Mouse (Mus musculus): Measurements from ENCODE around the gene Mark4.

Gene Mark4

DNA sequence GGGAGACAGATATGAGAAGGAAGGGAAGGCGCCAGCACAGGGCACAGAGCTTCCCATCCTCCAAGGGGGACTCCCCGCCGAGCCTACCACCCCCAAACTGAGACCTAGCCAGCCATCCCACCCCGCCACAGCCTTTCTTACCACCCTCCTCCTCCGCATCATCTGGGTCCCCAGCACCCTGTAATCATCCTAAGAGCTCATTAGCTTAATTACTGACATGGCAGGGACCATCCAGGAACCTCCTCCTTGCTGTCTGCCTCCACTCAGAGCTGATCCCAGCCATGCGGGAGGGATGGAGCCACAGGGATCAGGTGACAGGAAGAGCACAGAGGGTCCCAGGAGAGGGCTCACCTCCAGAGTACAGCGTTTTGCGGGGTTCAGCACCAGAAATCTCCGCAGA, 21.6 kb downstream of the Mark4 start:
- DNase-seq (ENCODE audit: low read depth), result no peak

DNA sequence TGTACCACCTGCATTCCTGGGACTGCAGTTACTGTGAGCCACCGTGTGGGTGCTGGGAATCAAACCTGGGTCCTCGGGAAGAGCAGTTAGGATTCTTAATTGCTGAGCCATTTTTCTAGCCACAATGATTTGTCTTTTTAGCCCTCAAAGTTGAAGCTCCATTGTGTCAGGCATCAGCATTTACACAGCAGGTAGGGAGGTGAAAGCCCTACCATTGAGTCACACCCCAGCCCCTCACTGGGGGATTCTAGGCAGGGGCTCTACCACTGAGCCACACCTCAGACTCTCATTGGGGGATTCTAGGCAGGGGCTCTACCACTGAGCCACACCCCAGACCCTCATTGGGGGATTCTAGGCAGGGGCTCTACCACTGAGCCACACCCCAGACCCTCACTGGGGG, 22.3 kb downstream of the Mark4 start:
- no peak for DNase-seq (ENCODE audit: low read depth)

DNA sequence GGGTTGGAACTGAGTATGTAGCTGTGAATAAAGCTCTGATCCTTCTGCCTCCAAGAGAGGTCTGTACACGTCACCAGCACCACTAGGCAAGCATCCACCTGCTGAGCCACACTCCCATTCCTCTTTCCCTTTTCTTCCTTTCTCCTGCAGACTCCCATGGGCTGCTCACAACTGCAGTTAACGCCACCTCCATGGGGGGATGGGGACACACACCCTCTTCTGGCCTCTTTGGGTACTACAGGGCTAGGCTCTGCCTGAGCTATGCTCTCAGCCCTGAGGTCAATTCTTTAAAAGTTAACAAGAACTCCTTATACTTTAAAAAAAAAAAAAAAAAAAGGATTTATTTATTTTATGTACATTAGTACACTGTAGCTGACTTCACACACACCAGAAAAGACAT, 26.1 kb downstream of the Mark4 start:
- DNase-seq (ENCODE audit: low read depth), result no peak

DNA sequence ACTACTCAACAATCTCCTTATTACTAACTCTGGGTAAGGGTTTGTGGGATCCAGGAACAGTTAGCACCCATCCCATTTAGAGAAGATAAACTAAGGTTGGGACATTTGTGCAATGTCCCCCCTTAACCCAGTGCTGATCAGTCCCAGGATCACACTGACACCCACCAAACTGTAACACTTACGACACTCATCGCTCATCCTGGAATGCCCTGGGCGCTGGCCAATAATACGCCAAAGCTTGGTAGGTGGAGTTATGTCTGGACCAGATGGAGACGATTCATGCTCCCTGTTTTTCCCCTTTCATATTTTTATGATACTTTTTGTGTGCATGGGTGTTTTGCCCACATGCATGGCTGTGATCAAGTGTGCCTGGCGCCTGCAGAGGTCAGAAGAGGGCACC, 28.2 kb downstream of the Mark4 start:
- peak; percentile 18 for DNase-seq (ENCODE audit: low read depth)

DNA sequence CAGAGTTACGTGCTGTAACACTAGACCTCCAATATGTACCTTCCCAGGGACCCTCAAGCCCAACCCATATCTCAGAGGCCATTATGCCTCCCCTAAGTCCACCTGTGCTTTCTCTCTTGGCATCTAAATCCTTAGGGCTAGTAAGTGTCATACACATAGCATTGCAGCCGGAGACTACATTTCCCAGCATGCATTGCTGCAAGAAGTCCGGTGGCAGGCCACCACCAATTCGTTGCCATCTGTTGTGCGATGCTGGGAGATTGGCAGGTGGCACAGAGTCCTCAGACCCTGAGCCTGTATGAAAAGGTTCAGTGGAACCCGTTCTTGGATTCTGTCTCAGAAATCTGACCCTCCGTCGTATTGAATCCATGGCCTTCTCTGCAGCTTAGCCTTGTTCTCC, 28.9 kb downstream of the Mark4 start:
- DNase-seq (ENCODE audit: low read depth), result no peak

DNA sequence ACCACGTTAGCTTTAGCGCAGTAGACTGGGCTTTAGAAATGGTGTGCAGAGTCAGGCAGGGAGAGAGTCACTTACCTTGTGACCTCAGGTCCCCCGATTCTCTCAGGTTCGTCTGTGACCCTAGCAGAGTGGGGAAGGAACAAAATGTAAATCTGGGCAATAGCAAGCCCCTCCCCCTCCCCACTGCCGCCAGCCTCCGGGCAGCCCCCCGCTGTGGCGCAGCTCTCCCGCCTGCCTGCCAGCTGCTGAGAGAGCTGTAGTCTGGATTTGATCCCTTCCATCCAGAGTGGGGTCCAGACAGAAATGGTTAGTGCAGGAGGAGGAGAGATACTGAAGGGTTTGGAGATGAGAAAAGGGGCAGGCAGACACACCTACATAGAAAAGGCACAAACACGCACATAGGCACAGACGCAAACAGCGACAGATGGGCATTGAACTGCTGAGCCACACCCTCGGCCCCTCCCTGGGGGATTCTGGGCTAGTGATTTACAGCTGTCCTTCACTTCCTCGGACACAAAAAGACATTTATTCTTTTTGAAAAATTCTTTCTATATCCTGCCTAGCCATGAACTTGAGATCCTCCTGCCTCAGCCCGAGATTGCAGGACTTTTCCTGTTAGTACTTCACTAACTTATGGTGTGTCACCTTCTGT, 30.5 kb downstream of the Mark4 start:
- no peak for DNase-seq (ENCODE audit: low read depth)

DNA sequence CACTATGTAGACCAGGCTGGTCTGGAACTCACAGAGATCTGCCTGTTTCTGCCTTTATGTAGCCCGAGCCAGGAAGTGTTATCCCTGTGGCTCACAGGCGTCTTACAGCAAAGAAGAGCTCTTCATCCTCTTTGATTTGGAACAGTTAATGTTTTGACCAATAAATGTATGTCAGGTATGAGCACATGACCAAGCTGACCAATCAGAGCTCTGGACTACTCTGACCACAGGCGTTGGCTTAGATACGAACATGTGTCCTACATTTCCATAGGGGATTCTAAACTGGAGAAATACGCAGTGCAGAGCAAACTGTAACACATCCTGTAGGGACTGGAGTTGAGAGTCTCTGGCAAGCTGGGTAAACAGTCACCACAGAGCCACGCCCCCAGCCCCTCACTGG, 31.7 kb downstream of the Mark4 start:
- no peak for DNase-seq (ENCODE audit: low read depth)

DNA sequence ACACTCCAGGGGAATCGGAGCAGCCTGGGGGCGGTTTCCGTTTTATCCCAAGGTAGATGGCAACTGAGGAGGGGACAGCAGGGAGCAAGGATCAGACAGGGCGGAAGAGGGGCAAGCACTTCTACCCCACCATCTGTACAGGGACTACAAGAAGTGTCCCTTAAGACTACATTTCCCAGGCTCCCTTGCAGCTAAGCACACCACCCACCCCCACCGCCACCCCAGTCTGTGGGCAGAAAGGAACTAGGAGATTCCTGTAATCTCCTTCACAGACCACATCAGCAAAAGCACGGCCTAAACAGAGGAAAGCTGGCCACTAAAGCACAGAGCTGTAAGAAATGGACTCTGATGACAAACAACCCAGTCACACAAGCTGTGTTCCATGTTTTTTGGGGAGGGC, 32.3 kb downstream of the Mark4 start:
- DNase-seq (ENCODE audit: low read depth), result no peak

DNA sequence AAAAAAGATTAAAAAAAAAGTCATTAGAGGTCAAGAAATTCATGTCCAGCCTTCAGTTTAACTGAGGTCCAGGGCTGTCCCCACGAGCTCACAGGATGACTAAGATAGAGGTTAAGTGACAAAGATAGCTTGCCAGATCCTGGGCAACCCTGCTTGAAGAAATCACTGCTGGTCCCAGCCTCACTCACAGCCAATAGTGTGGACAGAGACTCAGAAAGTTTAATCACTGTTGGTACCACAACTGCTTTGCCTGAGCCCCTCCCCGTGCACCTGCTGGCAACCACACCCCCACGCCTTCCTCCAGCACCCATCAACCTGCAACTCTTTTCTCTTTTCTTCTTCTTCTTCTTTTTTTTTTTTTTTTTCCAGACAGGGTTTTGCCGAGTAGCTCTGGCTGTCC, 34.6 kb downstream of the Mark4 start:
- DNase-seq (ENCODE audit: low read depth), result no peak

DNA sequence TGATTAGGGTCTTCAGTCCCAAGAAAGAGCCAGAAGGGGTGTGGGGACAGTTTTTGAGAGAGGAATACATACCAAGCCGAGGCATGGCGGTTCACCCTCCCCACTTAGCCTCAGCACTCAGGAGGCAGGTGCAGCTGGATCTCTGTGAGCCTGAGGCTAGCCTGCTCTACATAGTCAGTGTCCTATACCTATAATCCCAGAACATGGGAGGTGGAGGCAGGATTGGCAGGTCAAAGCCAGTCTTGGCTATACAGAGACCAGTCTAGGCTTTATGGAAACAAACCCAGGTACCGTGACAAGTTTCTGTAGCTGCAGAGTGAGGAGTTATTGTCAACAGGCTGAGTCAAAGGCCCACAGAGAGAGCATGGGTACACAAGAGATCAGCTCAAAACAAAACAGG, 35.5 kb downstream of the Mark4 start:
- DNase-seq (ENCODE audit: low read depth), result no peak

DNA sequence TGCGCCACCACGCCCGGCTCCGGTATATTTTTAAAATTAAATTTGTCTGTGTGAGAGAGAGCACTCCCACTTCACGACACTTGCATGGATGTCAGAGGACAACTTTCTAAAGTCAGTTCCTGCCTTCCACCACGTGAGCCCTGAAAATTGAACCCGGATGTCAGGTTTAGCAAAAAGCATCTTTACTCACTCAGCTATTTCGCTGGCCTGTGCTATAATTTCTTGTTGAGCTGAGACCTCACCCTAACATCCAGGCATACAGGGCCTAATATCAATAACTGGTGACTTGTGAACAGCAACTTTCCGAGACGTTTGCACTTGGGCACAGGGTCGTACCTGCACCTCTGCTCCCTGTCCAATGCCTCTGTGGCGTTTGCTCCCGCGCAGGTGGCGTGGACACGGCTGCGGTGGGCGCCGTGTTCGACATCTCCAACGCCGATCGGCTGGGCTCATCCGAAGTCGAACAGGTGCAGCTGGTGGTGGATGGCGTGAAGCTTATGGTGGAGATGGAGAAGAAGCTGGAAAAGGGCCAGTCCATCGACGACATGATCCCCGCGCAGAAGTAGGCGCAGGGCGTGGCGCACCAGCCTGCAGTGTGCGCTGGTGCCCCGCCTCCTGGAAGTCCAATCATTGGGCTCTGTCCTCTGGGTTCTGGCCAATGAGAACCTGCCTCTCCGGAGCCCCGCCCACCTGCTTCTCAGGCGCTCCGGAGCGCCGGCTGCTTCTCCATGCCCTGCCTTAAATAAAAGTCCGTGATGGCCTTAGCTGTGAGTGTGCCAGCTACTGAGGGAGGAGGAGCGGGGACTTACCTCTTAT, 37.6 kb downstream of the Mark4 start:
- DNase-seq (ENCODE audit: low read depth), result no peak

DNA sequence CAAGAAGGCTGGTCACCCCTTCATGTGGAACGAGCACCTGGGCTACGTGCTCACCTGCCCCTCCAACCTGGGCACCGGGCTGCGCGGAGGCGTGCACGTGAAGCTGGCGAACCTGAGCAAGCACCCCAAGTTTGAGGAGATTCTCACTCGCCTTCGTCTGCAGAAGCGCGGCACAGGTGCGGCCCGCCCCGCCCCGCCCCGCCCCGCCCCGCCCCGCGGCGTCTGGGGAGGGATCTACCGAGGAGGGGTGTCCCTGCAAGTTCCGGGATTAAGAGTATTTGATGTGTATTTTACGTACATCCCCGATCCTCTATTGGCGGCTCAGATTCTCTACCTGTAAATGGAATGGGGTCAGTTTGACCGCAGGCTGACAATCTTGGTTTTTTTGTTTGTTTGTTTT, 38.5 kb downstream of the Mark4 start:
- DNase-seq (ENCODE audit: low read depth), result no peak

DNA sequence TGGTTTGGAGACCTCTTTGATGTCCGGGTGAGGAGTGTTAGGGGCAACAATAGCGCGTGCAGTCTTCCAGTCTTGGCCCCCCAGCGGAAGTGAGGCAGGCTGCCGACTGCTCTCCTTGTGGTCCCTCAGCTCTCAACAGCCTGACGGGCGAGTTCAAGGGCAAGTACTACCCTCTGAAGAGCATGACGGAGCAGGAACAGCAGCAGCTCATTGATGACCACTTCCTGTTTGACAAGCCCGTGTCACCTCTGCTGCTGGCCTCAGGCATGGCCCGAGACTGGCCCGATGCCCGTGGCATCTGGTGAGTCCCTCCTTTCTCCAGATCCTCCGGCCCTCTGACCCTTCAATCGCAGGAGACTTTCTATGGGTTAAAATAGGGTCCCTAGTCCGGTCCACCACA, 42.0 kb downstream of the Mark4 start:
- no peak for DNase-seq (ENCODE audit: low read depth)

DNA sequence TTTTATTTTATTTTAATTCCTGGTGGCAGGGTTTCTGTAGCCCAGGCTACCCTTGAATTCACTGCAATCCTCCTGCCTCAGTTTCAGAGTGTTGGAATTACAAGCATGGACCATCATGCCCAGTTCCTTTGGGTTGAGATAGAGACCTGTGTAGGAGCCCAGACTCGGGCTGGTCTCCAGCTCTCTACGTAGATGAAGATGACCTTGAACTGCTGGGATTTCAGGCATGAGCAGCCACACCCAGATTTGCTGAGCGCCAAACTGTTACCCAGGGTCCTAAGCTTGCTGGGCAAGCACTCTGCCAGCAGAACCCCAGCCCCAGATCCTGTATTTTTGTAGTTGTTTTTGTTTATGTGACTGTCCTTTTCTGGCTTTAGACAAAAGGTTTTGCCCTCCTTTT, 45.1 kb downstream of the Mark4 start:
- DNase-seq (ENCODE audit: low read depth), result no peak

DNA sequence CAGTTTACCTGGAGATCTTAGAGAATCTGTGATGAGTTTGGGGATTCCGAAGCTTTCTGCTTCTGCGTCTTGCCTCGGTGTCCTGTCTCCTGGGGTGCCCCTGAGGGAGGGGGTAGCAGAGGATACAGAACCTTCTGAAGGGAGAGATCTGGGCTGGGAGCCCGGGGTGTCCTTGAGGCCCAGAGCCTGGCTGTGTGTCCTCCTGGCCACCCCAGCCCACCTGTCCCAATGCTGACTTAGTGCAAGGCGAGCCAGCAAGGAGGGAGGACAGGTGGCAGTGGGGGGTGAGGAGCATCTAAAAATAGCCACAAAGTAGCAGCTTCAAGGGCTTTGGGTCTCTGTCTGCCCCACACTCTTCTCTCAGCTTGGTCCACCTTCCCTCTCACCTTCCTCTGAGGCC, 46.8 kb downstream of the Mark4 start:
- DNase-seq (ENCODE audit: low read depth), result no peak

DNA sequence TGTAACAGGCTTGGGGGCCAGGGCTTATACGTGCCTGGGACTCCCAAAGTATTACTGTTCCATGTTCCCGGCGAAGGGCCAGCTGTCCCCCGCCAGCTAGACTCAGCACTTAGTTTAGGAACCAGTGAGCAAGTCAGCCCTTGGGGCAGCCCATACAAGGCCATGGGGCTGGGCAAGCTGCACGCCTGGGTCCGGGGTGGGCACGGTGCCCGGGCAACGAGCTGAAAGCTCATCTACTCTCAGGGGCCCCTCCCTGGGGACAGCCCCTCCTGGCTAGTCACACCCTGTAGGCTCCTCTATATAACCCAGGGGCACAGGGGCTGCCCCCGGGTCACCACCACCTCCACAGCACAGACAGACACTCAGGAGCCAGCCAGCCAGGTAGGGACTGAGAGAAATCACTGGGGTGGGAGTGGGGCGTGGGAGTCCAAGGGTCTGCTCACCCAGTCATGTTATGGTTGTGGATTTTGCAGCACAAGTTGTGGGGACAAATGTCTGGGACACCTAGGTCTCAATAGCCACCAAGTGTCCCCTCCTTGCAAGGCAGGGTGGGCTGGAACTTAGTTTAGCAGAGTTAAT, 47.8 kb downstream of the Mark4 start:
- DNase-seq (ENCODE audit: low read depth), result no peak

DNA sequence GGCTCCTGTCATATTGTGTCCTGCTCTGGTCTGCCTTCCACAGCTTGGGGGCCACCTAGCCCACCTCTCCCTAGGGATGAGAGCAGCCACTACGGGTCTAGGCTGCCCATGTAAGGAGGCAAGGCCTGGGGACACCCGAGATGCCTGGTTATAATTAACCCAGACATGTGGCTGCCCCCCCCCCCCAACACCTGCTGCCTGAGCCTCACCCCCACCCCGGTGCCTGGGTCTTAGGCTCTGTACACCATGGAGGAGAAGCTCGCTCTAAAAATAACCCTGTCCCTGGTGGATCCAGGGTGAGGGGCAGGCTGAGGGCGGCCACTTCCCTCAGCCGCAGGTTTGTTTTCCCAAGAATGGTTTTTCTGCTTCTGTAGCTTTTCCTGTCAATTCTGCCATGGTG, 48.9 kb downstream of the Mark4 start:
- DNase-seq (ENCODE audit: low read depth), result no peak

DNA sequence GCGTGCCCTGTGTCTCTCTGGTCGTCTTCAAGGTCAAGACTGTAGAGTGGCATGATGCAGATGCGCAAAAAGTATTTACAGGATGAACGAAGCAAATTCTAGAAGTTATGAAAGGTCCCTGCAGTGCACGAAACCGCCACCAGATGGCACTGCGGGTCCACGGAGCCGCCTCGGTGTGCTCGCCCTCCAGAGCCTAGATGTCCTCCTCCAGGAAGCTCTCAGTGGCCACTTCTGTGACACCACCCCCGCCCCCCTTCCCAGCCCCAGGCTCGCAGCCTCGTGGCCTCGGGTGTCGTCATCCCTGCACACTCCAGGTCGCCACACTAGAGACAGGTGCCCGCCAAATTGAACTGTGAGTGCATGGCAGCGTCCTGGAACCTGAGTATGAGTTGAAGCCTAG, 53.2 kb downstream of the Mark4 start:
- DNase-seq (ENCODE audit: low read depth), result peak; percentile 89

DNA sequence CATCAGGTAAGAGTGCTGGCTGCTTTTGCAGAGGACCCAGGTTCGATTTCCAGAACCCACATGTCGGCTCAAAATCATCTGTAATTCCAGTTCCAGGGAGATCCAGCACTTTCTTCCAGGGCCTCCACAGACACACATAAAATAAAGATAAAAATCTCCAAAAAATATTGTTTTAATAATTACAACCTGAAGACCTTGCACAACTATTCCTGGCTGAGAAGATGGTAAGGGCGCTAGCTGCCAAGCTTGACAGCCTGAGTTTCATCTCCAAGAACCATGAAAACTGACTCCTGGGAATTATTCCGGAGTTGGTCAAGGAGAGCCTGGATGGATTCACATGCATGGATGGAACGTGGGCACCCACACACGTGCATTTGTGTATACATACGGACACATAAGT, 54.1 kb downstream of the Mark4 start, which contains the start of gene Ckm:
Gene Ckm, plus strand, starts transcription at position 301 of the 400 bp plus-strand sequence.
- DNase-seq (ENCODE audit: low read depth), result no peak

DNA sequence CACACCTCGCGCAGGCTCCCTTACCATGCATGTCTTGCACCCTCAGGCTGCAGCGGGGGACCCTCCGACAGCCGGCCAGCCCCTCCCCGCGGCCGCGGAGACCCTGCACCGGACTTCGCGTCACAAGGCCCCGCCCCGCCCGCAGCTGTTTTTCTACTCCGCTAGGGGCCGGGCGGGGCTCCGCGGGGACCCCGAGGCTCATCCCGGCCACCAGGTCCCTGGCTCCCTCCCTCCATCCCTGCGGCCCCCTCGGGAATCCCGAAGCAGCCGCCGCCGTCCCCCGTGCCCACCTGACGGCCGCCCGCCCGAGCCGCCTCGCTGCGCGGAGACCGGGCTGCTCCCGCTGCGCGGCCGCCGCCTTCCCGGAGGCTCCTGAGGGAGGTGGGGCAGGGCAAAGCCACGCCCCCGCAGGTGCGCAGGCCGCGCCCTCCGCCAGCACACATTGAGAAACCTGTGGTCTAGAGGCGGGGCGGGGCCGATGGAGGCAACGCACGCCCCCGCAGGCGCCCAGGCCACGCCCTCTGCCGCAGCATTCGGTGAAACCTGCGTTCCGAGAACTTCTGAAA, 54.8 kb downstream of the Mark4 start, which contains the start of gene Klc3:
Gene Klc3, minus strand, starts transcription at position 374 of the 566 bp plus-strand sequence.
- no peak for DNase-seq (ENCODE audit: low read depth)

DNA sequence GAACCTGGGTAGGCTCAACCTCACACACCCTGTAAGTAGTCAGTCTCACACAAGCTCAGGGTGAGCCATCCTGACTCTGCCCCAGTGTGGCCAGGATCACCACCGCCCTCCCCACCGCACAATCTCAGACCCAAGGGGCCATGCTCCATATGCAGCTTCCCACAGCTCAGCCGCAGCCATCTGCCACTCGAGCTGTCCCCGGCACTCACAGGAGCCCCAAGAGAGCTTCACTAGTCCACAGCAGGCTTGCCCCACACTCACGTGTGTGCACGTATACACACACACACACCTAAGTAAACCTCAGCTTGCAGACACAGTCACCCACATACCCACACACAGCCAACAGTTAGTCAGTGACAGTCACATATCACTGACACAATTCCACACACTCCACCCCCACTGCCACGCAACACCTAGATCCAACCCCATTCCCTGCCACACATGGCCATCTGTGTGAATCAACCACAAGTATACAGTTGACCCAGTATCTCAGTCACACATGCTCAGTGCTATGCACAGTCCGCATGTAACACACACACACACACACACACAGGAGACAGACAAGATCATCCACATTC, 56.0 kb downstream of the Mark4 start:
- DNase-seq (ENCODE audit: low read depth), result no peak

DNA sequence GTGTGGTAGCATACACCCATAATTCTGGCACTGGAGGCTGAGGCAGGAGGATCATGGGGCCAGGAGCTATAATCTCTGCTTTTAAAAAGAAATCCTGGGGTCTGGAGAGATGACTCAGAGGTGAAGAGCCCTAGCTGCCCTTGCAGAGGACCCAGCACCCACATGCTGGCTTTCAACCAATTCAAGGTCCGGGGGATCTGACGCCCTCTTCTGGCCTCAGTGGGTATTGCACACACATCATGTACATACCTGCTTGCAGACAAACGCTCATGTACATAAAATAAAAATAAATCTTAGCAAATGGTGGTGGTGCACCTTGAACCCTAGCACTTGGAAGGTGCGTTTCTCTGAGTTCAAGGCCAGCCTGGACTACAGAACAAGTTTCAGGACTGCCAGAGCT, 57.7 kb downstream of the Mark4 start:
- no peak for DNase-seq (ENCODE audit: low read depth)

Measured in NIH3T3 (cell line).